Mouse (Mus musculus): ENCODE measurements around the gene Ilf3. TPM values are rescaled to one million over a fixed set of nuclear protein-coding genes. Genes with fewer than 3 reads are reported as not detected.

Gene Ilf3
- polyA plus RNA-seq, 2 experiments, result 28.2 to 33.5 TPM

DNA sequence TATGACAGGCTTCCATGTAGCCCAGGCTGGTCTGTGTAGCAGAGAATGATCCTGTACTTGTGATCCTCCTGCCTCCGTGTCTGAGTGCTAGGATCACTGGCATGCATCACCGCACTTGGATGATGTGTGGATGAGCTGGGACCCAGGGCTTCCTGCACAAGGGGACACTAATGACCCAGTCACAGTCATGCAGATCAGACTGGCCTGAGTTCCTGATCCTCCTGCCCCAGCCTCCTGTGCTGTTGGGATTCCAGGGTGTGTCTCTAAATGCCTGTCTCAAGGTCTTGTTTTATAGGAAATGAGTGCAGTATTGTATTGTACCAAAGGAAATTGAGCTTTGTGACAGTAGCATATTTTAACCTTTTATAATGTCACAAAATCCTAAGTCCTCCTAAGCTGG is 50.2 kb downstream of the Ilf3 start:
- 77% methylated on average over 2 of the region's 2 CpGs for WGBS (ENCODE audit: insufficient replicate concordance)
- no peak for ATAC-seq (ENCODE audit: insufficient read depth)
- H3K9ac ChIP-seq (replicated peaks), result no peak overlapping the region
- TF ChIP-seq EP300 (IDR thresholded peaks at IDR 0.05; ENCODE audit: low read depth), result no peak
- TF ChIP-seq CTCF (IDR thresholded peaks at IDR 0.05; ENCODE audit: low read depth), result no peak
- peaks cover 10% of the 10 kb centered on the region for H3K36me3 ChIP-seq (replicated peaks; ENCODE audit: control insufficient read depth, insufficient read depth, low read depth)
- no peak overlapping the region for H3K4me3 ChIP-seq (ENCODE audit: insufficient read depth in 1 of 2, low read depth in 2 of 2, low read length in 2 of 2)
- H3K27me3 ChIP-seq (ENCODE audit: control insufficient read depth, insufficient read depth, low read length), result no peaks in the 10 kb centered on the region
- H3K9me3 ChIP-seq (ENCODE audit: control insufficient read depth, low read length), result no peaks in the 10 kb centered on the region
- no peak overlapping the region for H3K27ac ChIP-seq
- H3K4me1 ChIP-seq (replicated peaks; ENCODE audit: control insufficient read depth in 2 of 2, insufficient read depth in 2 of 2, low read length in 1 of 2), result peaks cover 0 to 3% of the 10 kb centered on the region in 2 experiments; a peak in 2 of 4 replicates
- H3K4me2 ChIP-seq (ENCODE audit: low read depth), result no peak overlapping the region
- DNase-seq (ENCODE audit: low read depth in 3 of 3, low spot score in 3 of 3), result no peak

DNA sequence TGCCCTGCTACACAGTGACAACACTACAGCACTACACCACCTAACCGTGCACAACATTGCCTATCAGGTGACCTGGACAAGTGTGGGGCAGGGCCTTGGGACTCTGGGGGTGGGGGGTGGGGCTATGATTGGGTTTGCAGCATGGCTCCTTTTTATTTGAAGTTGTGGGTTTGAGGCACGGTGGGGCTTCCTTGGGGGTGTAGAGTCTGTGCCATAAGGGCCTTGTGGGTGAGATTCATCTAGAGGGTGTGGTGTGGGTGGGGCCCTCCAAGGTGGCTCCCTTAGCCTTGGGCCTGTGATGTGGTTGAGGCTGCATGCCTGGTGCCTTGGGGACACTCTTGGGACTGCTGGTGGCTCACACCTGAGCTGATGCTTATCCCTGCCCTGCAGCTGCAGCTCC is 52.0 kb downstream of the Ilf3 start:
- no peak overlapping the region for H3K27ac ChIP-seq
- H3K4me3 ChIP-seq (ENCODE audit: insufficient read depth in 1 of 2, low read depth in 2 of 2, low read length in 2 of 2), result no peak overlapping the region
- H3K36me3 ChIP-seq (replicated peaks; ENCODE audit: control insufficient read depth, insufficient read depth, low read depth), result peaks cover 10% of the 10 kb centered on the region
- ATAC-seq (ENCODE audit: insufficient read depth) (no peak), DNase-seq (ENCODE audit: low read depth in 3 of 3, low spot score in 3 of 3) (no peak)
- 61% methylated on average over 2 of the region's 2 CpGs for WGBS (ENCODE audit: insufficient replicate concordance)
- no peak overlapping the region for H3K9ac ChIP-seq (replicated peaks)
- H3K27me3 ChIP-seq (ENCODE audit: control insufficient read depth, insufficient read depth, low read length), result no peaks in the 10 kb centered on the region
- peaks cover 6 to 7% of the 10 kb centered on the region in 2 experiments for H3K4me1 ChIP-seq (replicated peaks; ENCODE audit: control insufficient read depth in 2 of 2, insufficient read depth in 2 of 2, low read length in 1 of 2)
- no peak for TF ChIP-seq EP300 (IDR thresholded peaks at IDR 0.05; ENCODE audit: low read depth)
- no peak for TF ChIP-seq CTCF (IDR thresholded peaks at IDR 0.05; ENCODE audit: low read depth)
- no peaks in the 10 kb centered on the region for H3K9me3 ChIP-seq (ENCODE audit: control insufficient read depth, low read length)
- no peak overlapping the region for H3K4me2 ChIP-seq (ENCODE audit: low read depth)

DNA sequence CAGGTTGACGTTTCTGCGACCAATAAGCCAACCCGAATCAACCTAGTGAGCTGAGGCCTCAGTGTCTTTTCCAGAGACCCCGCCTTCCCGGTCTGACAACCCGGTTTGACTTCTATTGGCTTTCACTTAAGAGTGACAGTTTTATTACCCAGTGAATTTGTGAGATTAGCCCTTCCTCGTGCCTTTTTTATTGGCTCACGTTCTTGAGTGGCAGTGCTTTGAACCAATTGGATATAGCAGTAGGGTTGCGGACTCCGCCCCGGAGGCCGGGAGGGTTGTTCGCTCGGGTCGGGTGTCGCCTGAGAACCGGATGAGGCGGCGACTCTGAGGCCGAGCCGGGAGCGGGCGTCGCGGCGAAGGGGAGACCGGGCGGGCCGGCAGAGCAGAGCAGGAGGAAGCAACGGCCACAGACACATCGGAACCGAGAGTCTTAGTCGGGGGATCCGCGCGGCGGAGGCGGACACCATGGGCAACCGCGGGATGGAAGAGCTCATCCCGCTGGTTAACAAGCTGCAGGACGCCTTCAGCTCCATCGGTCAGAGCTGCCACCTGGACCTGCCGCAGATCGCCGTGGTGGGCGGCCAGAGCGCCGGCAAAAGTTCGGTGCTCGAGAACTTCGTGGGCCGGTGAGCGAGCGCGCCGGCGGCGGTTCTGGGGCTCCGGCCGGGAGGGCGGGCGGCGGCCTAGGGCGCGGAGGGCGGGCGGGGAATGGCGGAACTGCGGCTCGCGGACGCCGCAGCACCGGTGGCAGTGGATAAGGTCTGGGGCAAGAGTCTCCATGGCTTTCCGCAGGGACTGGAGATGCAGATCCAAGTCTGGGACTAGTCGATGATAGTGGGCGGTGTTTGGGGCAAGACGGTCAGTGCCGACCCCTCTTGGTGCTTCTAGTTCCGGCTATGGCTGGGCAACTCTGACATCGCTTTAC is 57.2 kb downstream of the Ilf3 start, which contains the start of gene Dnm2:
Gene Dnm2, plus strand, starts transcription at position 278 of the 925 bp plus-strand sequence.
- WGBS (ENCODE audit: insufficient replicate concordance), result under 1% methylated on average over 81 of the region's 82 CpGs

DNA sequence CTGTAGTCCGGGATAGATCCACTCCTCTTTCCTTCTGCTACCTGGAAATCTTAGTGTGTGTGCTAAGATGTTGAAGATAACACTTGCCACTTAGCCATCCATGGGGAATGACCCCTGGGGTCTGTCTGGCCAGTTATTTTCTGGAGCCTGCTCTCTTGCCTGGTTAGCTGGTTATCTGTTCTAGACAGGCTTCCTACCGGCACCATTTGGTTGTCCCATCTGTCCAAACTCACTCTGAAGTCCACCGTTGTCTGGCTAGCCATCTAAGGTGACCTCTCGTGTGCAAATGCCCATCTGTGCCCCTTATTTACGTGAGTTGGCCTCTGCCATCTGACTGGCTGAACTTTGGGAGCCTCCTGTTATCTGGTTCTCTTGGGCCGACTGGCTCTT is 57.9 kb downstream of the Ilf3 start:
- WGBS (ENCODE audit: insufficient replicate concordance), result 0% methylated on average over 6 of the region's 6 CpGs
- peak in 1 of 3 experiments; percentile 47 for DNase-seq (ENCODE audit: low read depth in 3 of 3, low spot score in 3 of 3)
- Histone ChIP-seq H3K4me2 (ENCODE audit: low read depth) (peak overlapping the region; percentile 83), H3K9me3 (ENCODE audit: control insufficient read depth, low read length) (no peaks in the 10 kb centered on the region), H3K4me1 (replicated peaks; ENCODE audit: control insufficient read depth in 2 of 2, insufficient read depth in 2 of 2, low read length in 1 of 2) (peaks cover 16 to 19% of the 10 kb centered on the region in 2 experiments), H3K4me3 (ENCODE audit: insufficient read depth in 1 of 2, low read depth in 2 of 2, low read length in 2 of 2) (peak overlapping the region; percentile 89 to 93), H3K9ac (replicated peaks) (peak overlapping the region; percentile 96), H3K27me3 (ENCODE audit: control insufficient read depth, insufficient read depth, low read length) (no peaks in the 10 kb centered on the region), H3K36me3 (replicated peaks; ENCODE audit: control insufficient read depth, insufficient read depth, low read depth) (peaks cover 4% of the 10 kb centered on the region), H3K27ac (peak overlapping the region; percentile 85)
- no peak for ATAC-seq (ENCODE audit: insufficient read depth)
- TF ChIP-seq CTCF (IDR thresholded peaks at IDR 0.05; ENCODE audit: low read depth) (no peak), EP300 (IDR thresholded peaks at IDR 0.05; ENCODE audit: low read depth) (no peak)

More for the DNA sequence above, 57.2 kb downstream of the Ilf3 start, which contains the start of gene Dnm2:
- ATAC-seq (ENCODE audit: insufficient read depth), result peak; percentile 98
- DNase-seq (ENCODE audit: low read depth in 3 of 3, low spot score in 3 of 3), result peak; percentile 100
- peak within 1 kb of the TSS; percentile 83 for H3K4me2 ChIP-seq (ENCODE audit: low read depth)
- peak within 1 kb of the TSS; percentile 89 to 93 for H3K4me3 ChIP-seq (ENCODE audit: insufficient read depth in 1 of 2, low read depth in 2 of 2, low read length in 2 of 2)
- H3K36me3 ChIP-seq (replicated peaks; ENCODE audit: control insufficient read depth, insufficient read depth, low read depth), result peaks cover 6% of the 10 kb centered on the region
- TF ChIP-seq EP300 (IDR thresholded peaks at IDR 0.05; ENCODE audit: low read depth), result peak; percentile 86
- TF ChIP-seq CTCF (IDR thresholded peaks at IDR 0.05; ENCODE audit: low read depth), result no peak
- H3K9me3 ChIP-seq (ENCODE audit: control insufficient read depth, low read length), result no peaks in the 10 kb centered on the region
- peak within 1 kb of the TSS; percentile 85 for H3K27ac ChIP-seq
- H3K4me1 ChIP-seq (replicated peaks; ENCODE audit: control insufficient read depth in 2 of 2, insufficient read depth in 2 of 2, low read length in 1 of 2), result peaks cover 16 to 18% of the 10 kb centered on the region in 2 experiments
- H3K27me3 ChIP-seq (ENCODE audit: control insufficient read depth, insufficient read depth, low read length), result no peaks in the 10 kb centered on the region
- peak within 1 kb of the TSS; percentile 96 for H3K9ac ChIP-seq (replicated peaks)

DNA sequence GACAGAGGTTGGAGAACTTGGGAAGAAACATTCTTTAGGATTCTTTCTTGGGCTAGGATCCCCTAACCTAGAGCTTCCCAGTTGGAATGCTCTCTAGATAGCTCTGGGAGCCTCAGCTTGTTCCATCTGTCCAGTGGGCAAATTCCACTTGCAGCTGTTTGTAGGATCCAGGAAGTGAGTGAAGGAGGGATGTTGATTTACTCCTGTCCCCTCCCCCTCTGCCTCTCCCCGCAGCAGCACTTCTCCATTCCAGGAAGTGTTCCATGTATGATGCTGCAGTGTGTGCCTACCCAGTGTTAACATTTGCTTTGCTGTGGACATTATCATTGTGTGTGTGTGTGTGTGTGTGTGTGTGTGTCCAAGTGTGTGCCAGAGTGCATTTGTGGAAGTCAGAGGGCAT is 58.3 kb downstream of the Ilf3 start:
- ATAC-seq (ENCODE audit: insufficient read depth) (no peak), DNase-seq (ENCODE audit: low read depth in 3 of 3, low spot score in 3 of 3) (peak in 1 of 3 experiments; percentile 36)
- Histone ChIP-seq H3K4me3 (ENCODE audit: insufficient read depth in 1 of 2, low read depth in 2 of 2, low read length in 2 of 2) (peak overlapping the region; percentile 89 to 93), H3K9ac (replicated peaks) (peak overlapping the region; percentile 96), H3K36me3 (replicated peaks; ENCODE audit: control insufficient read depth, insufficient read depth, low read depth) (no peaks in the 10 kb centered on the region; the same call in none of the 2 replicates), H3K4me2 (ENCODE audit: low read depth) (peak overlapping the region; percentile 83), H3K4me1 (replicated peaks; ENCODE audit: control insufficient read depth in 2 of 2, insufficient read depth in 2 of 2, low read length in 1 of 2) (peaks cover 16 to 20% of the 10 kb centered on the region in 2 experiments), H3K27ac (peak overlapping the region; percentile 85), H3K9me3 (ENCODE audit: control insufficient read depth, low read length) (no peaks in the 10 kb centered on the region), H3K27me3 (ENCODE audit: control insufficient read depth, insufficient read depth, low read length) (no peaks in the 10 kb centered on the region)
- TF ChIP-seq EP300 (IDR thresholded peaks at IDR 0.05; ENCODE audit: low read depth), result no peak
- TF ChIP-seq CTCF (IDR thresholded peaks at IDR 0.05; ENCODE audit: low read depth), result no peak
- 0% methylated on average over 1 of the region's 1 CpGs for WGBS (ENCODE audit: insufficient replicate concordance)

All from liver, embryonic 14.5 days (tissue).